Mouse (Mus musculus) kidney, adult 10 weeks (tissue): ENCODE data around the gene Med22. TPM values are rescaled to one million over a fixed set of nuclear protein-coding genes. Genes with fewer than 3 reads are reported as not detected.

Experiments used
- polyA plus RNA-seq: library from polyadenylated mRNA; stranded (reverse); fragments of 350-450 nt; fragmentation: Illumina TruSeq; extraction: RNeasy Lipid Tissue Mini Kit (QIAGEN cat#74804); gene quantifications from one replicate; pipeline ENCODE4 v1.2.3, GENCODE M21; 2014; ENCODE audit warnings: low read depth, low replicate concordance

Gene Med22
- polyA plus RNA-seq, result 11.5 TPM

GRCm38 (mm10) chr2:26910124-26910993 is at the start of gene Med22, which contains the start of gene Rpl7a:
Gene Med22, minus strand, starts transcription at chr2:26910677.
Gene Rpl7a, plus strand, starts transcription at chr2:26910764.

GRCm38 (mm10) chr2:26933304-26934055 is 23.0 kb upstream of the Med22 start, which contains the start of the genes Surf4 and Stkld1:
Gene Surf4, minus strand, starts transcription at chr2:26933928.
Gene Stkld1, plus strand, starts transcription at chr2:26934047.

GRCm38 (mm10) chr2:26915927-26916728 is 5.7 kb upstream of the Med22 start, which contains the start of the genes Surf2 and Surf1:
Gene Surf2, plus strand, starts transcription at chr2:26916367.
Gene Surf1, minus strand, starts transcription at chr2:26916530.

GRCm38 (mm10) chr2:26902467-26903220 is 7.8 kb downstream of the Med22 start, which contains the start of gene Surf6:
Gene Surf6, minus strand, starts transcription at chr2:26902879.

GRCm38 (mm10) chr2:26864879-26865278 is 45.6 kb downstream of the Med22 start, which contains the start of gene Abo:
Gene Abo, minus strand, starts transcription at chr2:26864979.

Other genes starting within 250 kb of the Med22 start
- gene Lcn4, start 239.4 kb downstream of the Med22 start, polyA plus RNA-seq, result not detected
- gene Abo, start 45.7 kb downstream of the Med22 start, polyA plus RNA-seq, result not detected
- gene Surf6, start 7.8 kb downstream of the Med22 start, polyA plus RNA-seq, result 8.7 TPM
- gene Rpl7a, start 87 bp upstream of the Med22 start, polyA plus RNA-seq, result 37.5 TPM
- 10.0 TPM for gene Surf2, start 5.7 kb upstream of the Med22 start, polyA plus RNA-seq
- 45.8 TPM for gene Surf1, start 5.9 kb upstream of the Med22 start, polyA plus RNA-seq
- 62.1 TPM for gene Surf4, start 23.3 kb upstream of the Med22 start, polyA plus RNA-seq
- gene Stkld1, start 23.4 kb upstream of the Med22 start, polyA plus RNA-seq, result not detected
- gene Rexo4, start 53.7 kb upstream of the Med22 start, polyA plus RNA-seq, result 32.3 TPM
- gene Adamts13, start 62.7 kb upstream of the Med22 start, polyA plus RNA-seq, result not detected
- gene Cacfd1, start 99.2 kb upstream of the Med22 start, polyA plus RNA-seq, result 17.4 TPM
- not detected for gene Slc2a6, start 117.3 kb upstream of the Med22 start, polyA plus RNA-seq
- gene Mymk, start 161.5 kb upstream of the Med22 start, polyA plus RNA-seq, result not detected
- gene Adamtsl2, start 168.7 kb upstream of the Med22 start, polyA plus RNA-seq, result 0.44 TPM
- gene Fam163b, start 231.8 kb upstream of the Med22 start, polyA plus RNA-seq, result not detected